Mouse (Mus musculus) liver, postnatal 0 days (tissue): ENCODE measurements around the gene Prickle4.

Experiments
- CTCF ChIP-seq: sonication (generic); IDR thresholded peaks from 2 replicates; pipeline ENCODE4 v1.5.1; 2016; ENCODE audit warnings: antibody characterized with exemption, low read depth
- EP300 ChIP-seq: IDR thresholded peaks from 2 replicates; pipeline ENCODE4 v1.6.1; 2016; ENCODE audit warnings: antibody characterized with exemption, low read depth, mild to moderate bottlenecking

GRCm38 (mm10) chr17:47664474-47664873 lies 30.1 kb downstream of the Prickle4 start:
- TF ChIP-seq CTCF (no peak), EP300 (no peak)
